Mouse (Mus musculus) embryonic stem cell, embryonic (primary cell): ENCODE data around the gene Med8.

Source experiments
- CTCF ChIA-PET, 4 experiments: fragments of 300-600 bp in 2 of 4; fragments of 350-600 bp in 2 of 4; sonication (Branson Sonifier 250); formaldehyde crosslinking; loops; one replicate each; lab custom pipeline; 2022; ENCODE audit warnings: inconsistent platforms in 2 of 4; lab: Charles Lee
- POLR2A ChIA-PET, 4 experiments: fragments of 300-600 bp in 2 of 4; fragments of 350-600 bp in 2 of 4; sonication (Branson Sonifier 250); formaldehyde crosslinking; loops; one replicate each; lab custom pipeline; 2022; ENCODE audit warnings: antibody characterized with exemption in 4 of 4, inconsistent platforms in 1 of 4; lab: Charles Lee

Gene Med8

GRCm38 (mm10) chr4:118409142-118409900 is at the start of gene Med8, which contains the start of gene Szt2:
TSS of gene Med8 (plus strand) at chr4:118409337.
TSS of gene Szt2 (minus strand) at chr4:118409273.
- CTCF ChIA-PET: interaction anchor here in 2 of 4 experiments (0.6 to 0.9 kb wide), 2 partner anchors 13 to 106 kb away, joined by 3 to 5 read pairs; no protein-coding TSS in a partner anchor
- POLR2A ChIA-PET: interaction anchor here in 3 of 4 experiments (0.6 to 2.7 kb wide), 15 partner anchors 10 to 52 kb away, joined by 3 to 10 read pairs (median 4); partner anchors contain the start of gene Elovl1 (in 3 of the 3)

DNA sequence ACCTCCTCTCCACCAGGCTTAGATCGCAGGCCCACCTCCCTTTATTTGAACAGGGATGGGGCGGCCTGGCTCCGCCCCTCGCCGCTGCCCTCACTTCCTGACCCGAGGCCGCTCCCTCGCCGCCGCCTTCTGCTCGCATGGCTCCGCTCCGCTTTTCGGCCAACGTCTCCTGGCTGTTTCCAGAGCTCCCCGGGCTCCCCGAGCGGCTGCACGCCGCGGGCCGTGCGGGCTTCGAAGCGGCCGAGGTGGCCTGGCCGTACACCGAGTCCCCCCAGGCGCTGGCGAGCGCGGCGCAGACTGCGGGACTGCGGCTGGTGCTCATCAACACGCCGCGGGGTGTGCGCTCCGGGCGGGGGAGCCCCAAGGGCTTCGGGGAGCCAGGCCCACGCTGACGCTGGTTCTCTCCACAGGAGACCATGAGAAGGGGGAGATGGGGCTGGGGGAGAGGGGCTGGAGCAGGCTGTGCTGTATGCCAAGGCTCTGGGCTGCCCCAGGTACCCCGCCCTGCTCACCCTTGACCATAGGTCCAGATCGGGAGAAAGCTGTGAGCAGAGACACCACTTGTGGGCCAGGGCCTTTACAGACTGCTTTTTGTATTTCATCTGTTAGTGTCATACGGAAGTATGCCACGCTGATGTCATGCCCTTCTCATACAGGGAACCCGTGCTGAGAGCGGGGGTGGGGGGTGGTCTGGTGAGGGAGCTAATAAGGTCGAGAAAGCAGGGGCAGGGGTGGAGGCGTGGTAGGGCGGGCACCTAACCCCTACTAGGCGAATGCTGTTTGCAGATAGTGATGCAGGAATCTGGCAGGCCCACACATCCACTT is 49.0 kb upstream of the Med8 start:
- CTCF ChIA-PET: interaction anchor here in 2 of 4 experiments (0.6 to 1.3 kb wide), 2 partner anchors 29 to 206 kb away, joined by 3 read pairs; no protein-coding TSS in a partner anchor
- POLR2A ChIA-PET: interaction anchor here (0.7 to 2.2 kb wide), 17 partner anchors 11 to 259 kb away, joined by 3 to 7 read pairs (median 5); partner anchors contain the start of genes Cdc20 (in 1 of the 4), Elovl1 (in 1 of the 4) and Kdm4a (in 1 of the 4)

DNA sequence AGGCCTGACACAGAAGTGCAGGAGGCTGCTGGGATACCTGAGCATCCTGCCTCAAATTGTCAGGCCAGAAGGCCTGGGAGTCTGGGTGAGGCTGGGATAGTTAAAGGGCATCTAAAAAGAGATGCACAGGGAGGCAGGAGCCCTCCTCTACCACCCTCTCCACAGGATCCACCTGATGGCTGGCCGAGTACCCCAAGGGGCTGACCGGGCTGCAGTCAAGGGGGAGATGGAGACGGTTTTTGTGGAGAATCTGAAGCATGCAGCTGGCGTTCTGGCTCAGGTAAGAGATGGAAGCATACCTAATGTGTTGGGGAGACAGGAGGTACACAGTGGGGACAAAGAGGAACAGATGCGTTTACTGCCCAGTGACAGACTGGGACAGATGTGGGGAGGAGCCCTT is 47.7 kb upstream of the Med8 start:
- ChIA-PET POLR2A (interaction anchor here in 2 of 4 experiments (0.8 to 2.1 kb wide), 6 partner anchors 12 to 182 kb away, joined by 4 to 7 read pairs (median 6); partner anchors contain the start of gene Kdm4a (in 1 of the 2)), CTCF (interaction anchor here in 1 of 4 experiments (0.7 to 1.3 kb wide), 2 partner anchors 205 to 438 kb away, joined by 3 read pairs; no protein-coding TSS in a partner anchor)

DNA sequence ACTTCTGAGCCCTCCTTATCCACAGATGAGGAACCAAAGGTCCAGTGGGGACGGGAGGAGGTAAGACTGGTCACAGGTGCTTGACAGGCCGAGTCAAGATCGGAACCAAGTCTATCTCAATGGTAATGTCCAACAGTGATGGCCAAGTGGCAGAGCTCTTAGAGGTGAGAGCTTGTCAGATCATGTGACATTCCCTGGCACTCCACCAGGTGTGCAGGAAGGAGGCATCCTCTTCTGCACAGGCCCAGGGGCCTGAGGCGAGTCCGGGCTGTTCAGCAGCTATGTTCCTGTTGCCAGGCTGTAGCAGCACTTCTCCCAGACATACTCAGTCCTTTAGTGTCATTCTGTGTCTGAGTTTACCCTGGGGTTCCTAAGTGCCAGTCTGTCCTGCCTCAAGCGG is 46.3 kb upstream of the Med8 start:
- ChIA-PET POLR2A (interaction anchor here in 1 of 4 experiments (1.2 kb wide), 1 partner anchor 10 kb away, joined by 3 read pairs; no protein-coding TSS in a partner anchor), CTCF (no interaction called here)

- ChIA-PET CTCF (no interaction called here), POLR2A (no interaction called here)
Observed at GRCm38 (mm10) chr4:118363985-118364384, 45.2 kb upstream of the Med8 start.

DNA sequence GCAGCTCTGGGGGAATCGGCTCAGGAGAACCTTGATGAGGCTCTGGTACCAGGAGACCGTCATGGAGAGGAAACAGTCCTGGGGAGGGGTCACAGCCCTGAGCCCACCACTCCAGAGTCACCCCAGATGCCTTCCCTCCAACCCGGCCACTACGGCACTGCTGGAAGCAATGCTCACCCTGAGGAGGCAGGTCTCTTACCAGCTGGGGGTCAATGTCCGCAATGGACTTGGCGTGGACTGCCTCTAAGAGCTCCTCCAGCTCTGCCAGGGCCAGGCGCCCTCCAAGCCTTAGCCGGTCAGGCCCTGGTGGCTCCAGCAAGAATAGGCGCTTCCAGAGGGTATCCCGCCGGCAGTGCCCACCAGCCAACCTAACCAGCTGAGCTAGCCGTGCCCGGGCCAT is 44.5 kb upstream of the Med8 start:
- CTCF ChIA-PET: interaction anchor here in 1 of 4 experiments (1.4 kb wide), 1 partner anchor 202 kb away, joined by 3 read pairs; no protein-coding TSS in a partner anchor
- POLR2A ChIA-PET: interaction anchor here in 1 of 4 experiments (1.4 kb wide), 1 partner anchor 12 kb away, joined by 5 read pairs; no protein-coding TSS in a partner anchor

DNA sequence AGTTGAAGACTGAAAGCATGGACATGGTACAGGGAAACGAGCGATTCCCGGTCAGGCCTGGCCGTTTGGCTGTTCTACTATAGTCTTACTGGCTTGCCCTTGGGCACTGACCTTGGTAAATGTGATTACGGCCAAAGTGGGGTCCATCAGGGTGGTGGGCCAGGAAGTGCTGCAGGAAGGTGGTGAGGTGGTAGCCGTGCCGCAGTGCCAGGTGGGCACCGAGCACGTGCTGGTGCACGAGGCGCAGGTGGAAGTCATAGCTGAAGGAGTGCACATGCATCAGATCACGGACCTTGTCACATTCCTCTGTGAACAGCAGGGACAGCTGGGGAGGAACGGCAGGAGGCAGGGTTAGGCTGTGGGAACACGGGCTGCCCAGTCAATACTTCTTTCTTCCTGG is 43.1 kb upstream of the Med8 start:
- POLR2A ChIA-PET: interaction anchor here in 1 of 4 experiments (1.3 kb wide), 1 partner anchor 48 kb away, joined by 3 read pairs; no protein-coding TSS in a partner anchor

GRCm38 (mm10) chr4:118367551-118367950 is 41.6 kb upstream of the Med8 start:
- POLR2A ChIA-PET: interaction anchor here in 1 of 4 experiments (0.6 to 0.9 kb wide), 2 partner anchors 69 to 229 kb away, joined by 3 read pairs; partner anchors contain the start of gene Cdc20
- CTCF ChIA-PET: no interaction called here

More for the DNA sequence above, 43.1 kb upstream of the Med8 start:
- CTCF ChIA-PET: interaction anchor here in 2 of 4 experiments (0.6 to 0.7 kb wide), 2 partner anchors 204 to 818 kb away, joined by 3 read pairs; no protein-coding TSS in a partner anchor

DNA sequence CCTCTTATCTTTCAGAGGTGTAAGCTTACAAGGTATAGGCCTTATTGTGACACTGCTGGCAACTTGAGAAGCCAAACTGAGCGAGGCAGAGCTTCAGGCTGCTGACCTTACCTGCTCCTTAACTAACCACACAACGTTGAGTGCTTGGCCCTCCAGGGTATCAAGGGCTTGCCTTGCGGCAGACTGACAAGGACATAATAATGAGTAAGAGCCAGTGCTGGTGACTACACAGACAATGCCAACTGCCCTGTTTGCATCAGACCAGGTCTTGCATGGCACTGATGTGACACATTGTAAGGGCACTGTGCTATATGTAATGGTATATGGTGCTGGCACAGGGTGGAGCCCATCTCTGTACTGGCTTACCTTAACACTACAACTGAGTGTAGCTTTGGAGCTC is 40.5 kb upstream of the Med8 start:
- CTCF ChIA-PET: no interaction called here
- POLR2A ChIA-PET: interaction anchor here in 1 of 4 experiments (0.7 kb wide), 1 partner anchor 204 kb away, joined by 3 read pairs; no protein-coding TSS in a partner anchor

DNA sequence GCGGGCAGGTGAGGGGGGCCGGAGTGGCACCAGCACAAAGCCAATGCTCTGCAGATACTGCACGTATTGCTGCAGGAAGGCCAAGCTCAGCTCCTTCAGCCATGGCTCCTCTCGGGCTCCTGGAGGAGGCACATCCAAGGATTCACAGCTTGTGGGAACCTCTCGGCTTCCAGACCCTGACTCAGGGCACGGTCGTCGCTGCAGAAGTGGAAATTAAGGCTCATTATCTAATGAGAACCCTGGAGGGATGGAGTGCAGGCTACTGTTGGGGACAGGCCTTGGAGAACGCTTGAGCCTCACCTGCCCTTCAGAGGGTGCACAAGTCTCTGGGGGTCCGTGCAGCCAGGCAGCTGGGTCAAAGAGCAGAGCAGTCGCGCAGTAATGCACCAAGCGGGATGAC is 37.3 kb upstream of the Med8 start:
- CTCF ChIA-PET: no interaction called here

DNA sequence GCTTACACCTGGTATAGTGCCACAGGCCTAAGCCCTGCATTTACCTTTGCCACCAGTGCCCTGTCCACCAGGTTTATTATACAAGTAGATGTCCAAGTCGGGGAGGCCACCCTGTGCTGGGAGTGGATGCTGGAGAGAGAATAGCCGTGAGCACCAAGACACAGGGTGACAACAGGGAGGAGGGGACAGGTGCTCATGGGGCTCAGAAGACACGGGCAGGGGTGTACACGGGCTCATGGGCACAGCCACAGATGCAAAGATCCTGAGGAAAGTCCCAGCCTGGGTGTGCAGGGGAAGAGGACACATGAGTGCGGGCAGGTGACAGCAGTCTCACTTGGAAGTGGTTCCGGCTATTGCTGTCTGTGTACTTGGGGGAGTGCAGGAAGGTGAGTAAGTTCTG is 33.1 kb upstream of the Med8 start:
- ChIA-PET POLR2A (interaction anchor here in 2 of 4 experiments (1.3 to 1.9 kb wide), 4 partner anchors 11 to 16 kb away, joined by 3 to 7 read pairs (median 6); no protein-coding TSS in a partner anchor), CTCF (no interaction called here)

More for the DNA sequence above, 37.3 kb upstream of the Med8 start:
- POLR2A ChIA-PET: interaction anchor here in 2 of 4 experiments (0.9 to 1.3 kb wide), 5 partner anchors 9 to 102 kb away, joined by 3 to 4 read pairs (median 3); no protein-coding TSS in a partner anchor

GRCm38 (mm10) chr4:118383271-118383670 is 25.9 kb upstream of the Med8 start:
- POLR2A ChIA-PET: interaction anchor here in 1 of 4 experiments (0.5 kb wide), 1 partner anchor 88 kb away, joined by 4 read pairs; no protein-coding TSS in a partner anchor
- CTCF ChIA-PET: no interaction called here

DNA sequence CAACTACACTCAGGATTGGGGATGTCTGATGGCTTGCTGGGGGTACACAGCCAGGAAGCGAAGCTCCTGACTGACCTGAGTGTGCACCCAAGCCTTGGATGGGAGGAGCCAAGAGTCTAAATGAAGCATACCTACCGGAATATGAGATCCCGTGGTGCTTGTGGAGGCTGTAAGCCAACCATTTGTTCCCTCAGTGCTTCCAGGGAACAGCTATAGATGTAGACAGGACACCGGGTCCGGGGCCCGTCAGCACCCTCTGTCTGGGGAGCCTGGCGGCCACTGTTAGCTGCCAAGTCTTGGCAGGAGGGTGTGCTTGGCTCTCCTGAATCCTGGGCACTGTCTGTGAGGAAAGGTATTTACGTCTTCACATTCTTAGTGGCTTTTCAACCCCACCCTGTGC is 21.8 kb upstream of the Med8 start:
- POLR2A ChIA-PET: interaction anchor here in 2 of 4 experiments (0.9 to 1.7 kb wide), 6 partner anchors 9 to 208 kb away, joined by 3 to 4 read pairs (median 4); partner anchors contain the start of gene Kdm4a (in 1 of the 2)
- CTCF ChIA-PET: no interaction called here

GRCm38 (mm10) chr4:118390146-118390545 is 19.0 kb upstream of the Med8 start:
- ChIA-PET POLR2A (interaction anchor here in 1 of 4 experiments (0.8 to 2.6 kb wide), 7 partner anchors 9 to 520 kb away, joined by 3 to 6 read pairs (median 4); partner anchors contain the start of gene Cdc20), CTCF (interaction anchor here in 1 of 4 experiments (0.7 kb wide), 1 partner anchor 222 kb away, joined by 3 read pairs; no protein-coding TSS in a partner anchor)

DNA sequence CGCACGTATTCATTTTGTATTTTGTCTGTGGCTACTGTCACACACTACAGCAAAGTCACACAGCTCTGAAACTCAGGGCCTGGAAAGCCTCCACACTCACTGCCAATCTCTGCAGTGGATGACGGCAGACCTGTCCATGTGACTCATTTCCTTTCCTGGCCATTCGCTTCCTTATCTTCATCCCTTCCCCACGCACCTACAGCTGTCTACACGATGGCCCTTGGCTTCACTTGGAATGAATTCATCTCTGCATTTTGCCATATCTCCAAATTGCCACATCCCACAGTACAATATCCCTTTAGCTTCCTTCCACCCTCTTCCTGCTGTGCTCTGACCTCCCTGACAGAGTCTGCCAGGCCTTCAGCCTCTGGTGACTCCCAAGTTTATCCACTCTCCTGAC is 14.6 kb upstream of the Med8 start:
- CTCF ChIA-PET: no interaction called here
- POLR2A ChIA-PET: interaction anchor here in 1 of 4 experiments (1.1 kb wide), 1 partner anchor 16 kb away, joined by 3 read pairs; no protein-coding TSS in a partner anchor

- ChIA-PET POLR2A (interaction anchor here in 1 of 4 experiments (1.1 kb wide), 1 partner anchor 15 kb away, joined by 3 read pairs; no protein-coding TSS in a partner anchor), CTCF (no interaction called here)
Observed at GRCm38 (mm10) chr4:118395289-118395688, 13.8 kb upstream of the Med8 start.

DNA sequence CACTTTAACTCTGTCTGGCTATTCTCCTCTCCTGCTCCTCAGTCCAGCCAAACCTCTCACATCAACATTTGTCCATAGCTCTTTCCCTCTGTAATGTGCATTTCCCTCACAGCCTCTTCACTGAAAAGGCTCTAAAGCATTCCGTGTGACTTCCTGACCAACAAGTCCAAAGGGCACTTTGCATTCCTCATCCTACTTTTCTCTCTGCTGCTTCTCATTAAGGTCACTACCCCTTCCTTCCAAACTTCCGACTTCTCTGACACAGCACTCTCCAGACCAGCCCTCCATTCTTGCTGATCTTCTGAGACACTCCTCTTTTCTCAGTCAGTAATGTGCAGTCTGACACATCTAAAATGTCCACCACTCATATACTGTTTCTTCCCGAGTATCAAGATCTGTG is 12.7 kb upstream of the Med8 start:
- POLR2A ChIA-PET: no interaction called here
- CTCF ChIA-PET: no interaction called here

GRCm38 (mm10) chr4:118398400-118398799 is 10.7 kb upstream of the Med8 start:
- ChIA-PET POLR2A (no interaction called here), CTCF (no interaction called here)
